Mouse (Mus musculus) thymus, postnatal 4 days (tissue): ENCODE measurements around the gene Slc2a9.
"Not testable (repeated sequence)": the region's sequence is repeated elsewhere in the genome, so short reads cannot be mapped to it uniquely, and the experiment has no call there.

Experiments used
- DNase-seq: peaks from one replicate; pipeline ENCODE4 v3.0.0; 2021

Slc2a9 gene

DNA sequence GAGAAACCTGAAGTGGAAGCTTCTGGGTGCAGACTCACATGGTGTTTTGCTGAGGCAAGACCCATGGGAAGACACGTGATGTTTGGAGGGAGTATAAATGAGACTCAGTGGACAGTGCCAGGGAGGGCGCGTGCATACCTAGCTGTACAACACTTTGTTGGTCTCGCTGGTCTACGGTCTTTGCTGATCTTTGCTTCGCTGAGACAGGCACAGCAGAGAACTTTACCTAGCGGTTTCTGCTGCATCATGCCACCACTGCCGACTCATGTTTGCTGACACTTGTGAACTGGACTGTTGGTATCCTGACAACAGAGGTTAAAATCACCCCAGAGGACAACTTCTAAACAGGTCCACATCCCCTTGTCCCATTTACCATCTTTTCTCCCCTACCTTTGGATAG, 2.9 kb downstream of the Slc2a9 start:
- DNase-seq, result no peak

DNA sequence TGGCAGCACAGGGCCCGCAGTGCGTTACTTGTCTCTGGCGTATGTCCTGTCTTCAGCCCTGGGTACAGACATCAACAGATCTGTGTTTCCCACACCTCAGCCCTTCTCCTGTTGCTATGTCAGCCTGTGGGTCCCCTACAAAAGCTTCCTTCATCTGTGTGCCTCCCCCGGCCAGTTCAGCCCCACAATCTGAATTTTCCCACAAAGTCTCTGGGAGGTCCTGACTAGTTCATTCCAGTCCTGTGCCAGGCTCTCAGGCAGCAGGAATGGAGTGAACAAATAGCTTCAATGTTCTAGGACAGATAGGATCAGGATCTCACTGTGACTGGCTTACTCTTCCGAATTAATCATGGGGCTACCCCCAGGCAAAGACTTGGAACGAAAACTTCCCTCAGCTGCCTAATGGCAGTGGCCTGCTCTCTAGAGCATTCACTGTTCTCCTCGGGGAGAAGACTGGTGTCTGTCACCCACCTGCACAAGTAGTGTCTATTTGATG, 3.6 kb downstream of the Slc2a9 start:
- no peak for DNase-seq

DNA sequence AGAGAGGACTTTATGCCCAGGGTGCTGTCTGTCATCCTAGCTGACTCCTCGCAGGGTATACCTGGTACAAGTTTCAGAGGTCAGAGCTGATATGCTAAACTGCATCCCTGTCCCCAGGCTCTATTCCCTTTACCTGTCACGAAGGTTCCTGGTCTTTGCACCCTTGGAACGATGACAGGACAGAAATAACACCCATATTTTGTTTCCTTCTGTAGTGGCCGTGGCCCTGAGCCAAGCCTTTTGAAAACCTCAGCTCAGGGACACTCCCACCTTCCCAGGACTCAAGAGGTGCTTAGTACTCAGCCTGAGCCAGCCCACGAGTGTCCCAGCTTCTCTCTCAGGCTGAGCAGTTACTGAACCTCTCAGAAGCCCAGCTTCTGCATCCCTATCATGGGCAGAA, 4.5 kb downstream of the Slc2a9 start:
- no peak for DNase-seq

DNA sequence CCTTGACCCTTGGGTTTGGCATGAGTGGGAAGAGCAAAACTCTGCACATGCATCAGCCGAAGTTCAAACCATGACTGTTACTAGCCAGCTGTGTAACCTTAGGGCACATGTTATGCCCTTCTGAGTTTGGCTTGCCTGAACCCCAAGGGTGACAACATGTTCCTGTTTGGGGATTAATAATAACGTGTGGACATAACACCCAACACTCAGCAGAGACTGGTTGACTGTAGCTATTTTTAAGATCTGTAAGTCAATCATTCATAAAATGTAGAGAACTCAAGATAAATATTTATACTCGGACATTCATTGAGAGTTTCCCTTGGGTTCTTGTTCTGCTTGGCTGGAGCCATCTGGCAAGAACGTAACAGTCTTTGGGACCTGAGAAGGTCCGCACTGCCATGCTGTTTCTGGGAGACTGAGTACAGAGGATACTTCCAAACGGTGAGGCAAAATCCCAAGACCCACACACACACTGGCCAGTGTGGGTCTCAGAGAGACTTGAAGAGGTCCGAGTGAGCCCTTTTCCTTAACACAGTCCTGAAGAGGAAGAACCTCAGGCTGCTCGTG, 6.4 kb downstream of the Slc2a9 start:
- DNase-seq, result no peak

DNA sequence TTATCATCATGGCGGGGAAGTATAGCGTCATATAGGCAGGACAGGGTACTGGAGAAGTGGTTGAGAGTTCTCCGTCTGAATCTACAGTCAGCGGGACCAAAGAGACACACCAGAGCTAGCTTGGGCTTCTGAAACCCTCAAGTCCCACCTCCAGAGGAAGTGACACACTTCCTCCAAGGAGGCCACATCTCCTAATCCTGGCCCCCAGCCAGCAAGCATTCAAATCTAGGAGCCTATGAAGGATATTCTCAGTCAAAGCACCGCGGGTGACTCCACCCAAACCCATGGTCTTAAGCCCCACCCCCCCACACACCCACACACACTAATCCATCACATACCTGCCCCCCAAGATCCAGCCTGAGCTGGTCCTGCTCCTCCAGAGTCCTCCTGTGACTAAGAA, 9.1 kb downstream of the Slc2a9 start:
- DNase-seq, result no peak

DNA sequence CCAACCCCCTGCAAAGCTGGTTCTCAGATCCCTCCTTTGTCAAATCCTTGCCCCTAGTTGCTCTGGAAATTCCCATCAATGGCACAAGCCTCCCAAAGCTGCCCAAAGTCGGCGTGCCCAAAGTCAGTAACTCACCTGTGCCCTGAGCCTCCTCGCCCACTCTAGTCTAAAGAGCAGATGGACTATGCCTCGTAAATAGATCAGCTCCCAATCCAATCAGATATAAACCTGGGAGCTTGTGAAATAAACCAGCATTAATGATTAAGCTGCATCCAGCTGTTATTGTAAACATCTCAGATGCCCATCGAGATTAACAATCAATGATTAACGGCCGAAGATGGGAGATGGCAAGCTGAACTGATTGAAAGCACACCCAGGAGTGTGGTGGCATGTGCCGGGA, 11.2 kb downstream of the Slc2a9 start:
- no peak for DNase-seq

DNA sequence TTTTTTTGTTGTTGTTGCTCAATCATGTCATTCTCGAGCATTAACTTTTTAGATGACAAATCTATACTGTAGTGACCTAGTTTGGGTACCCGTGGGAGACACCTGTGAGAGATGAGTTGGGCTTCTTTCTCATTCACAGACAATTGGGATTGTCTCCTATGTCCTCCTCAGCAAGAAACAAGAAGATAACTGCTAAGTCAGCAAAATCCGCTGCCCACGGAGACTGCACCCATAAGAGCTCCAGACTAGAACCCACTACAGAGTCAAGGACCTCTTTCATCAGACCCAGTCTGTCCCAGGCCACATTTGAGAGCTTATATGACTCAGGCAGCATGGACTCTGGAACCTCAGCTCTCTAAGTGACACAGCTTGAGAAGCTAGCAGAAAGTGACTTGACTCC, 13.2 kb downstream of the Slc2a9 start:
- no peak for DNase-seq

DNA sequence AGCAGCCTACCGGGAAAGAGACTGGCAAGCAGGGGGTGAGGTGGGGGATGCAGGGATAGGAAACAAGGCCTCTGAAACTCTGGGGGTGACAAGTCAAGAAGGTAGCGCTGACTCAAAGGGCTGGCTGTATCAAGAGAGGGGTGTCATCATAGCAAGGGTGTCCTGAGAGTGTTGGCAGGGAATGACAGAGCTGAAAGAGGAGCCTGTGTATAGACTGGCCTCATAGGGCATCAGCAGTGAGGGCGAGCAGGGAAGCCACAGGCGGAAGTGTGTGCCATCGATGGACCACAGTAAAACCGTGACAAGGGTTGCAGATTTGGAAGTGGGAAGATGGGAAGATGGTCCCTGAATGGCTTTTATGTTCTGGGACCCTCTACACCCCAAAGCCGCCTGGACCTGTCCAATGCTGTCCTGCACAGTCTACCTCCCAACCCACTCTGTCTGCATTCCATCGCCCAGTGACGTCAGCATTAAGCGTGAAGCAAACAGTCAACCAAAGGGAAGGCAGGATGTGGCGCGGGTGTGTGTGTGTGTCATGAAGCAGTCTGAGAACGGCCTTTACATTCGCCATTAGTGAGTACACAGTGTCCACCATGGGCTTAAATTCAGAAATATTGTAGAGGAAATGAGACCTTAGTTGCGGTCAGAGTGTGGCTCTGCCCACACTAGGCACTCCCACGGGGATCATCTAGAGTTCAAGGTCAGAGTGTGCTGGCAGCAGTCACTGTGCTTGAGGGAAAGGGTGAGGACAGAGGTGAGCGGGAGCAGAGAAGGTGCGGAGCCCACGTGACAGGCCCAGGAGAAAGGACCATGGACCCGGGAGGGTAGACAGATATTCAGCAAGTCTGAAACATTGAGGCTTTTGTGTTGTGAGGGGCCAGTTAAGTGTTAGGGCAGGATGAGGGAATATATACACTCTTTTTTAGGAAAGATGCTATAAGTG, 14.0 kb downstream of the Slc2a9 start:
- DNase-seq, result no peak

DNA sequence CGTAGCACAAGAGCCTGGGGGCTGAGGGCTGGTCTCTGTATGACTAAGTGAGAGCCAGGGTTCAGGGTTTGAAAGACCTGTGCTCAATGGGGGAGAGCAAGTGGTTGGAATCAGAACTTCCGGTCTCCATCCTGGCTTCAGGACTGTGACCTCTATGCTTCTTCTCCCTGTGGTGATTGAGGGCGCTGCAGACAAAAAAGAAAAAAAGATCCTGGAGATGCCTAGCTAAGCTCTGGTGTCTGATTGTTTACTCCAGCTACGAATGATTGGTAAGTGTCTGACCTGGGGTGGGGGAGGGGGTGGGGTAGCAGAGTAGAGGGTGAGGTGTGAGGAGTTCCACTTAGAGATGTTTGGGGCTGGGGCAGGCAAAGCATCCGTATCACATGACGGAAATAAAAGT, 14.9 kb downstream of the Slc2a9 start:
- DNase-seq, result no peak

DNA sequence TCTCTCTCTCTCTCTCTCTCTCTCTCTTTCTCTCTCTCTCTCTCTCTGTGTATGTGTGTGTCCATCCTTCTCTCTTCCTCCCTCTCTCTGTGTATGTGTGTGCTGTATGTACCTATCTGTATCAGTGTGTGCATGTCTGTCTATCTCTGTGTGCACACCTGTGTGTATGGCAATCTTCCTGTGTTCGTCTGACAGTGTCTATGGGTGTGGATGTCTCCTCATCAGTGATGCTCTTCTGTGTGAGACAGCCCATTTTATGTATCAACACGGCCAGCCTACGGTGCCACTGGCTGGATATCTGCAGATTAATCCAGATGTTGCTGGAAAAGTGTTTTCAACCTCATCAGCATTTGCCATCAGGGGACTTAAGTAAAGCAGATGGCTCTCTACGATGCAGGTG, 15.7 kb downstream of the Slc2a9 start:
- no peak for DNase-seq

DNA sequence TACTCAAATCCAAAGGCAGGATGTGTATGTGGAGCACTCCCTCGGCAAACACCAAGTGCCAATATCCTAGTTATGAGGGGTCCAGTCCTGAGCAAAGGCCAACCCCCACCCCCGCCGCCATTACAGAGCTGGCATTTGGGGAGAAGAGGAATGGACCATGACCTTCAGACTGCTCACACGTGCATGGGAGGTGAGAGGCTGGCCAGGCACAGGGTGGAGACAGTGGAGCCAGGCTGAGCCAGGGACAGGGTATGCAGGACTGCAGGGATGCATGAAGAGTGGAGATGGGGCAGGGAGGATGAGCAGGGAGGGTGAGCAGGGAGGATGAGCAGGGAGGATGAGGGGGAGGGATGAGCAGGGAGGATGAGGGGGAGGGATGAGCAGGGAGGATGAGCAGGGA, 17.0 kb downstream of the Slc2a9 start:
- no peak for DNase-seq

DNA sequence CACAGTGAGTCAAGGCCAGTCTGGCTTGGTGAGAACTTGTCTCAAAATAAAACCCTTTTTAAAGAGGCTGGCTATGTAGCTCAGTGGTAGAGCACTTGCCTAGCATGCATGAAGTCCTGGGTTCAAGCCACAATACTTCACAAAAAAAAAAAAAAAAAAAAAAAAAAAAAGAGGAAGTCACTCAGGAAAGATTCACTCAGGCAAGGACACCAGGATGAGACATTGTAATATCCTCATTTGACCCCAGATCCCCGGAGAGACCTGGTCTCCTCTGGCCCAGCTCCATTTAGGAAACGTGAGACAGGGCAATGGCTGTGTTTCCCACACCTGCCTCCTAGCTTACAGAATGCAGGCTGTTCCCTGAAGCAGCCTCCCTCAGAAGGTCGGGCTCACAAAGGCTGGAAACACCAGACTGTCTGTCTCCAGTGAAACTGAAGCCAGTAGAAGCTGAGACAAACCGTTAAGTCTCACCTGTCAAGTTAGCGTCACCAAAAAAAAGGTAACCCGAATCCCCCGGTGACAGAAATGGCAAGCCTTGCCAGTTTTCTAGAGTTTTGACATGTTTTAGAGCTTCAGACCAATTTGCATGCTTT, 19.3 kb downstream of the Slc2a9 start:
- DNase-seq, result no peak

DNA sequence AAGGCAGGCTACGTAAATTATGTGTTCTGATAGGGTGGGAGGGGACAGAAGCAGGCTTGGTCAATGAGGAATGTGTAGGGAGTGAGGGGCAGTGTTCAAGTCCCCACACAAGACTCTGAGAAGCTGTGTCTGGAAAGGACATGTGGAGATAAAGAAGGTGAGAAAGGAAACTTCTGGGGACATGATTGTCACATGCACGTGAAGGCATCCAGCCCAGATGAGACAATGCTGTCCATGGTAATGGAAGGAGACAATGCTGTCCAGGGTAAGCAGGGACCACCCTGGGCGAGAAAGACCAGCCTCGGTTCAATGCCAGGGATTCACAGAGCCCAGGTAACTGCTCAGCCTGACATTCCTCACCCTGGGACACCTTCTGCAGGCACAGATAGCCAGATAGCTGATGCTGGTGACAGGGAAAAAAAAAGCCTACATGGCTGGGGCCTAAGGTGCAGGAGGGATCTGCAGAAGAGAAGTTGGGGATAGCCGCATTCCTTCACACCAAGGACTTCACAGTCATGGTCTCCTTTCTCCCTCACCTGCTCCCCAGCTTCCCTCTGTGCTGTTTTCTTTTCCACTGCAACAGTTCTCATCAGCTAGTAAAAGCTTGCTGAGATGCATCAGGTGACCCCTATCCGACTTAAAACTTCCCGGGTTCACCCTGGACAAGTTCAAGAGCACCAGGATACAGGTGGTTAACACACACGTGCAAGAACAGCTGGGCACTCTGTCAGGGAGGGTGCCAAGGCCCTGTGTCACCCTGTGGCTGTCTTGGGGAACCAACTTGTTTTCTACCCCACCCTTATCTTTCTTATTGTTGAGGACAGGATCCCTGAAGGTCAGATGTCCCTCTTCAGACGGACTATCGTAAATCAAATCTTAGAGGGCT, 21.9 kb downstream of the Slc2a9 start:
- DNase-seq, result peak; percentile 5

DNA sequence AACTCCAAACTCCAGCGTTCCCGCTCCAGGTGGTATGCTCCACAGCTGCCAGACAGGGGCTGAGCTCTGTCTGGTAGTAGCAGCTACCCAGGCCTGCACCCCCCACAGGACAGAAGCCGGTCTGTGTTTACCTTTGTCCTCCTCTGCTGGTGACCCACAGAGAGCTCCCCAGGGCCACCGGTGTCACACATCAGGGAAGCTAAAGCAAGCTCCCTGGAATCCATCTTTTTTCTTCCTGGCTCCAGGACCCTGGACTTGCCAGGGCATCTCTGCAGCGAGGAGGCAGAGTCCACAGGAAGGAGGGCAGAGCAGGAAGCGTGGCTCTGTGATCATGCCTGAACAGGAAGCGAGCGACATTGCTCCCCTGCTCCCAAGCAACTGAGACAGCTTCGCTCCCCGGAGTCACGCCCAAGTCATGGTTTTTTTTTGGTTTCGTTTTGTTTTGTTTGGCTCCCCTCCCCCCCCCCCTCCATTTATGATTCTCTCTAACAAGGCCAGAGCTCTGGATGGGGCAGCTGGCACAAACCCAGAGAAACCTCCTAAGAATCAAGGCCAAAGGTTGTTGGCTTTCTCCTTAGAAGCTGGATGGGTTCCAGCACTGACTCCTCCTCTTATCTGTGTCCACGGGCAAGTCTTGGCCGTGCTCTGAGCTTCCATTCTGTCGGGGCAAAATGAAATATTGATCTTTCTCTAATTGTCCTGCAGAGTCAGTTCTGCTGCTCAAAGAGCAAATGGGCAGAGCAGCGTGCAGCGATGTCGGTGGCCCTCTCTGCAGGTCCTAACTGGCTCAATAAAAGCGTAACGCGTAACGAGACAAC, 22.8 kb downstream of the Slc2a9 start:
- DNase-seq, result peak; percentile 70

DNA sequence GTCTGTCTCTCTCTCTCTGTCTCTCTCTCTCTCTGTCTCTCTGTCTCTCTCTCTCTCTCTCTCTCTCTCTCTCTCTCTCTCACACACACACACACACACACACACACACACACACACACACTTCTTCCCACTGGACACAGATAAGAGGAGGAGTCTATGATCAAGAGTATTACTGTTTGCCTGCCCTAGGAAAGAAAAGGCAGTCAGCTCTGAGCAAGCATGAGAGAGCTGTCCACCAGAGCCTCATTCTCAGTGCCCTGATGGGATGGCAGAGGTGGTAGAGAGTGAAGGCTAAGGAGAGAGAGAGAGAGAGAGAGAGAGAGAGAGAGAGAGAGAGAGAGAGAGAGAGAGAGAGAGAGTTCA, 23.4 kb downstream of the Slc2a9 start:
- DNase-seq, result not testable (repeated sequence)

DNA sequence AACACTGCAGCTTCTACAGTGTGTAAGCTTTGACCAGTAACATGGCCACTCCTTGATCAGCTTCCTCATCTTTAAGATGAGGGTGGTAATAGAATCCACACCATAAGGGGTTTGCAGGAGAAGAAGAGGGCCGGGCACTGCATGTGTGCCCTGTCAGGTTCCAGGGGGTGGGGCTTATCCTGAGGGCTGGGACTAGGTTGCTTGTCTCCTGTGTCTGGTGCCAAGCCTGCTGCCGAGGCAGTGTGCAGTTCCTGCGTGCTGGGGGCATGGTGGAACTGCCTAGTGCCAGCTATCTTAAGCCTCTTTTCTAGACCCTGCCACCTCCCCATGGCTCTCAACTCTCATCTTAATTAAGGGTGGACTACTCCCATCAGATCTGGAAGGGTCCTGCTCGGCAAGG, 23.9 kb downstream of the Slc2a9 start:
- DNase-seq, result peak; percentile 64

DNA sequence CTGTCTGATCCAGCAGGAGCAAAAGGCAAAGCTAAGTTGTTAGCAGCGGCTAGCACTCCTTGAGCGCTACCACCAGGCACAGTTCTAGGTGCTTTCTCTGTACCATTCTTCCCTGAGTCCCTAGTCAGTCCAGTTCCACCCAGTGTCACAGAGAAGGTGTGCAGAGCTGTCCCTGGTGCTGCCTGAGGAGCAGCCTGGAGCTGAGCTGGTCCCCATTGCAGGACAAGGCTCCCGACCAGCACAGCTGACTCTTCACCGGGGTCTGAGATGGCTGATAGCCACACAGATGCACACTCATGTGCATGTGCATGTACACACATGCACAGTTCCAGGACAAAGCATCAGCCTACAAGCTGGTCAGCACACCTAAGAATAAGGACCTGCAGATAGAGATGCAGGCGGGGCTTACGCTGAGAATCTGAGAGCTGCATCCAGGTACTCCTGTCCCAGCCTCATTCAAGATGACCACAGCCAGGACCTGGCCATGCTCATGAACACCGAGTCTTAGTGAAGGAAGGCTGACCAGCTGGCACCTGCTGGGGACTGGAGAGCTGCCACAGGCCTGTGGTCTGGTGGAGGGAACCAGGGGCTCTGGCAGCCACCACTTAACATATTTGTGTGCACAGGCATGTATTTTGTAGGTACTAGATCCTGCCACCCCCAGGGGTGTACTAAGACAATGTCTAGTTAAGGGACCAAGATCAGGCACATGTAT, 25.1 kb downstream of the Slc2a9 start:
- DNase-seq, result peak; percentile 11

DNA sequence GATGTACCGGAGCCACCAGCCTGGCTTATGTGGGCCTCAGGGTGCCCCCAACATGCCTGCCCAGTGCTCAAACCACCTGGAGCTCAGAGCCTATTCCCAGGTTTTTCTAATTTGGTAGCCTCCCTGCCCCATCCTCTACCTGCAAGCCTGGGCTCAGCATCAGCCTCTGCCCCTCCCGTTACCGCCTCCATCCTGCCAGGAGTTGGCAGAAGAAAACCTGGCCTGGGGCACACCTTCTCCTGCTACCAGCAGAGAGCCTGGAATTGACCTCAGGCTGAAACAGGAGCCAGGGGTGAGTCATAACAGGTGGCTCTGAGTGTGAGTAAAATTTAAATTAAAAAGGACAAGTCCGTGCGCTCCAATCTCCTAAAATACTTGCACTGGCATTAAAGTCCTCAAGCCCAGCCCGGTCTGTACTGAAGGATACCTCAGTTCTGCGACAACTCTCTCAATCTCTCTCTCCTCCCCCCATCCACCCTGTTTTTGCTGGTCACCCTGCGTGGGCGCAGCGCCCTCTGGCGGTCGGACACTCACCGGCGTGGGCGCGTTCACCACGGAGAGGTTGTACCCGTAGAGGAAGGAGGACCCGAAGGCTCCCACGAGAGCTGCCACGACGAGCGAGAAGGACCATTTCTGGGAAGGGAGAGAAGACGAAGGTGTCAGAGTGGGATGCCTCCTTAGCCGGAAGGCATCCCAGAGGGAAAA, 25.9 kb downstream of the Slc2a9 start:
- DNase-seq, result peak; percentile 83

DNA sequence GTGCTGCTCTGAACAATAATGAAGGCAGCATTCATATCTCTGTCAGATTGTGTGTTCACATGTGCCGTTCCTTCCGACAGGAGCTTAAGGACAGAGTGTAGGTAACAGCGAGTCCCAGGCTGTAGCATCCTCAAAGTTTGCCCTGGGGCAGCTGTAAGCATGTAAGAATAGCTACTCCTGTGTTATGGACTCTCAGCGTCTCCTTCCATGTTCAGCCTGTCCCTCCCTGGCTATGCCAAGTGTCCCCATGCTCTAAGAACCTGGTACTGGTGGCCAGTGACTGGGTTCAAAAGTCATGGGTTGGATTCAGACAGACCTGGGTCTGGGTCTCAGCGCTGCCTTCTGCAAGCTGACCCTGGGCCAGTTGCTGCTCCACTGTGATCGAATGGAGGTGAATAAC, 32.1 kb downstream of the Slc2a9 start:
- peak; percentile 3 for DNase-seq

DNA sequence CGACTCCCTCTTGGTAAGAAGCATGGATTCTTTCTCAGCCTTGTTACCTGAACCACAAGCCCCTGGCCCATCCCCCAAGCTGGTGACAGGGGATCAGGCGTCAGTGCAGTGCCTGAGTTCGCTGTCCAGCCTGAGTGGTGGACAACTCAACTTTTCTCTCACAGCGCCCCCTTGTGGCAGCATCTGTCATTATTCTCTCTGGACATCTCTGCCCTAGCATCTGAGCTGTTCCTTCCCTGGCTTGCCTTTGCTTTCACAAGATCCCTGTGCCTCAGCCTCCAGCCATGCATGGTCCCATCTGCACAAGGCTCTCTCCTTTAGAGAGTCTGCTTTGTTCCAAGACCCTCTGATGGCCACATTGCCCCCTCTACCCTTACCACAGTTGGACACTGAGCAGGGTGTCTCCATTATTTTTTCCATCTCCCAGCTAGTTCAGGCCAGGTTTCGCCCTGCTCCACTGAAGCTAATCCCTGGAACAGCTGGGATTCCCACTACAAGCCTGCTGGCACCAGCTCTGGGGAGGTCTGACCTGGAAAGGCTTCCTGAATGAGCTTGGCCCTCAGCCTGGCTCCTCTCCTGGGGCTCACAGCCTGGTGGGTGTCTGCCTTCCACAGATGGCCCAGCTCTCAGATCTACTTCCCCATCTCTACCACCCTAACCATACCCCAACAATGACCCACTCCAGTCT, 32.9 kb downstream of the Slc2a9 start:
- DNase-seq, result peak; percentile 74
